Mouse (Mus musculus) kidney, postnatal 0 days (tissue): Measurements from ENCODE around the gene Pdcd4. TPM values are rescaled to one million over a fixed set of nuclear protein-coding genes. Genes with fewer than 3 reads are reported as not detected.

ENCODE experiments used
- ATAC-seq: fragments of 200-750 bp; cut with Nextera tagmentation; replicated peaks from 2 replicates; pipeline ENCODE4 v1.8.0; 2017; ENCODE audit warnings: low read depth, moderate number of reproducible peaks, moderate TSS enrichment, moderate library complexity; ENCODE audit not compliant: low FRiP score
- DNase-seq: peaks from one replicate; pipeline ENCODE4 v3.0.0-alpha.2; 2016; ENCODE audit warnings: low spot score
- H3K27ac ChIP-seq: fragments of 300-500 bp; sonication (generic); 2 replicates; pipeline ENCODE4 v1.5.1; 2014; ENCODE audit warnings: mild to moderate bottlenecking
- H3K27me3 ChIP-seq: fragments of 300-500 bp; sonication (generic); 2 replicates; pipeline ENCODE4 v1.6.1; 2014; ENCODE audit warnings: low read length, mixed read lengths; ENCODE audit not compliant: insufficient read depth
- H3K36me3 ChIP-seq: fragments of 300-500 bp; sonication (generic); 2 replicates; pipeline ENCODE4 v1.6.1; 2014; ENCODE audit warnings: low read length, mixed read lengths; ENCODE audit not compliant: insufficient read depth
- H3K4me1 ChIP-seq: fragments of 300-500 bp; sonication (generic); replicated peaks from 2 replicates; pipeline ENCODE4 v1.6.1; 2014; ENCODE audit warnings: antibody characterized with exemption, low read length, mixed read lengths; ENCODE audit not compliant: insufficient read depth
- H3K4me2 ChIP-seq: fragments of 300-500 bp; sonication (generic); 2 replicates; pipeline ENCODE4 v1.6.1; 2014; ENCODE audit warnings: mild to moderate bottlenecking, low read length, moderate library complexity, mixed read lengths
- H3K4me3 ChIP-seq: fragments of 300-500 bp; sonication (generic); replicated peaks from 2 replicates; pipeline ENCODE4 v1.5.1; 2014; ENCODE audit warnings: low read depth, low read length
- H3K9ac ChIP-seq: fragments of 300-500 bp; sonication (generic); 2 replicates; pipeline ENCODE4 v1.6.1; 2014; ENCODE audit warnings: low read depth, low read length
- H3K9me3 ChIP-seq: fragments of 300-500 bp; sonication (generic); replicated peaks from 2 replicates; pipeline ENCODE4 v1.6.1; 2016; ENCODE audit warnings: low read length, inconsistent platforms, mixed read lengths
- CTCF ChIP-seq: IDR thresholded peaks from 2 replicates; pipeline ENCODE4 v1.5.1; 2016; ENCODE audit warnings: antibody characterized with exemption, low read depth, mild to moderate bottlenecking, moderate library complexity
- WGBS: fragments of 180-500 bp; shearing (Covaris S2); extraction: QIAGEN DNeasy Blood & Tissue Kit; methylation state at CpG from one replicate; pipeline ENCODE4 v1.1.7; 2014; 5-methylcytosine and 5-hydroxymethylcytosine counted together
- polyA plus RNA-seq: library from polyadenylated mRNA; unstranded; fragments of >200 nt; fragmentation: Nextera tagmentation; extraction: Ambion mirVana; gene quantifications from 2 replicates; pipeline ENCODE4 v1.2.1, GENCODE M21; 2015

Gene Pdcd4
- polyA plus RNA-seq, 1 experiment from 2014 or later: 121 TPM

- no peak for TF ChIP-seq CTCF
- DNase-seq: no peak
- no peak overlapping the region for H3K27ac ChIP-seq
- no peaks in the 10 kb centered on the region for H3K9me3 ChIP-seq
- no peak overlapping the region for H3K9ac ChIP-seq
- no peaks in the 10 kb centered on the region for H3K36me3 ChIP-seq
- no peak overlapping the region for H3K4me3 ChIP-seq
- no peaks in the 10 kb centered on the region for H3K27me3 ChIP-seq
- 75% methylated on average over 4 of the region's 4 CpGs for WGBS
- ATAC-seq: no peak
- H3K4me1 ChIP-seq: no peaks in the 10 kb centered on the region
- no peak overlapping the region for H3K4me2 ChIP-seq
Observed at GRCm38 (mm10) chr19:53869427-53870385, 22.3 kb upstream of the Pdcd4 start.

DNA sequence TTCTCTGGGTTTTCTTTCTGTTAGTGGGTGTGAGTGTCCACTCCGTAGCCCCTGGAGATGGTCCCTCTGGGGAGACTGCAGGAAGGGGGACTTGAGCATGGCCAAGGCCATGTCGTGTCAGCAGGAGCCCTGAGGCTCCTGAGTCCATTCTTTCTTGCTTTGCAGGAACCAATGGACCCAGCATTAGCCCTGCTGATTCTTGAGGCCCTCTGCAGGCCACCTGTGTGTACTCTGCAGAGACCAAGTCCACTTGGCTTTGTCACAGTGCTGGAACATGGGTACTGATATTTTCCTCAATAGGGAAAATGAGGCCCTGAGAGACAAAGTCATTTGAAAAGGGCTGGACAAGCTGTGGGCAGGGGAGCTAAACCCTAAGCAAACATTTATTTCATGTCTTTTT lies 21.5 kb upstream of the Pdcd4 start:
- H3K27ac ChIP-seq: no peak overlapping the region
- DNase-seq (no peak), ATAC-seq (no peak)
- peak; percentile 50 for TF ChIP-seq CTCF
- H3K36me3 ChIP-seq: no peaks in the 10 kb centered on the region
- H3K9ac ChIP-seq: no peak overlapping the region
- no peaks in the 10 kb centered on the region for H3K4me1 ChIP-seq
- H3K9me3 ChIP-seq: no peaks in the 10 kb centered on the region
- 62% methylated on average over 2 of the region's 2 CpGs for WGBS
- H3K4me3 ChIP-seq: no peak overlapping the region
- no peak overlapping the region for H3K4me2 ChIP-seq
- no peaks in the 10 kb centered on the region for H3K27me3 ChIP-seq

- Histone ChIP-seq H3K36me3 (no peaks in the 10 kb centered on the region), H3K9ac (no peak overlapping the region), H3K4me2 (no peak overlapping the region), H3K4me3 (no peak overlapping the region), H3K4me1 (no peaks in the 10 kb centered on the region), H3K27me3 (no peaks in the 10 kb centered on the region), H3K9me3 (no peaks in the 10 kb centered on the region), H3K27ac (no peak overlapping the region)
- ATAC-seq: no peak
- no peak for DNase-seq
- 53% methylated on average over 6 of the region's 6 CpGs for WGBS
- no peak for TF ChIP-seq CTCF
Observed at GRCm38 (mm10) chr19:53871502-53871901, 20.5 kb upstream of the Pdcd4 start.

DNA sequence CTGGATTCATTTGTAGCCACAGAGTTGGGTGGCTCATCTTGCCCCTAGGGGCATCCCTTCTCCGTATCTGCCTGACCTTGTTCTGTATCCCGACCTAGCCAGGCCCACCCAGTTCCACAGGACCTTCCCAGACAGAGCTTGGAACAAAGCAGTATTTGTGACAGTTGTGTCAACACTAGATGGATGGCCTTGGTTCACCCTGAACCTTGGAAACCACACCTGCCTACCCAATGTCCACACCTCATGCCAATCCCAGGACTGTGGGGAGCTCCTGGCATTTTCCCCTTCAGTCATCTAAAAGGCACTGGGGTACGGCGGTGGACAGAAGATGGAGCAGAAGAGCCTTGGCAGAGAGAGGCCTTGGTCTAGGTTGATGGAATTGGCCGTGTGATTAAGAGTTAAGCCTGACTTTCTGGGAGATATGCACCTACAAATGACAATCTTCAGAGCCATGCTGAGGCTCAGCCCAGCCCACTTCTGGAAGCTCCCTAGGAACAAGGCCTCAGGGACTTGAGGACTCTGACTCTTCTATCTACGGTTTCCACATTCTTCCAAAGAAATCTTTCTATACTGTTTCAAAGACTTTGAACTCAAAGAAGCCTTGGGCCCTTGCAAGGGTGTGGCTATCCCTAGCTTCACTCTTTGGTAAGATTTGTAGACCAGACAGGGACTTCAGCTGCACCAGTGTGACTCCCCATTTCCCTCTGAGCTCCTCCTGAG lies 18.9 kb upstream of the Pdcd4 start:
- H3K9me3 ChIP-seq: no peaks in the 10 kb centered on the region
- H3K27ac ChIP-seq: no peak overlapping the region
- no peak overlapping the region for H3K9ac ChIP-seq
- no peak for DNase-seq
- no peak overlapping the region for H3K4me2 ChIP-seq
- no peaks in the 10 kb centered on the region for H3K36me3 ChIP-seq
- TF ChIP-seq CTCF: no peak
- 90% methylated on average over 6 of the region's 6 CpGs for WGBS
- no peak overlapping the region for H3K4me3 ChIP-seq
- no peak for ATAC-seq
- no peaks in the 10 kb centered on the region for H3K4me1 ChIP-seq
- H3K27me3 ChIP-seq: no peaks in the 10 kb centered on the region

DNA sequence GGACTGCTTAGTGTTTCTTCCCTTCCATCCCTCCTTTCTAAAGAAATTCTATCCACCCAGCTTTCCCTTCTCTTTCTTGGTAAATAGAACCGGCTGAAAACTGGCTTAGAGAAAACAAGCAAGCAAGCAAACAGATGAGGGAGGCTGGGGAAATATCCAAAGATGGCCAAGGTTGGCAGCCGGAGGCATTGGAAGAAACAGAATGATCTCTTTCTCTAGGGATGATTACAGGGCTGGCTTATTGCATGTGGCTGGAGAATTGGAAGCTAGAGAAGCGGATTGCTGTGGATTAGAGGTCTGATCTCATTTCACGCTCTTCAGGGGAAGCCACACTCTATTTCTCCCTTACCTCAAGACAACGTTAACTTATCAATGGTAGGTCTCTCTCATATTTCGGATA lies 16.8 kb upstream of the Pdcd4 start:
- Histone ChIP-seq H3K4me1 (no peaks in the 10 kb centered on the region), H3K4me3 (no peak overlapping the region), H3K9ac (no peak overlapping the region), H3K9me3 (no peaks in the 10 kb centered on the region), H3K27me3 (no peaks in the 10 kb centered on the region), H3K27ac (no peak overlapping the region), H3K36me3 (no peaks in the 10 kb centered on the region), H3K4me2 (no peak overlapping the region)
- no peak for DNase-seq
- 75% methylated on average over 6 of the region's 6 CpGs for WGBS
- TF ChIP-seq CTCF: no peak
- ATAC-seq: no peak

GRCm38 (mm10) chr19:53877779-53878178 lies 14.3 kb upstream of the Pdcd4 start:
- WGBS: 45% methylated on average over 1 of the region's 1 CpGs
- H3K4me1 ChIP-seq: no peaks in the 10 kb centered on the region
- DNase-seq: no peak
- H3K27ac ChIP-seq: no peak overlapping the region
- no peaks in the 10 kb centered on the region for H3K36me3 ChIP-seq
- no peaks in the 10 kb centered on the region for H3K27me3 ChIP-seq
- ATAC-seq: no peak
- H3K9me3 ChIP-seq: no peaks in the 10 kb centered on the region
- no peak for TF ChIP-seq CTCF
- no peak overlapping the region for H3K4me2 ChIP-seq
- H3K9ac ChIP-seq: no peak overlapping the region
- no peak overlapping the region for H3K4me3 ChIP-seq
